Mouse (Mus musculus) intestine, embryonic 14.5 days (tissue): ENCODE results near the gene Cdh3. TPM values are rescaled to one million over a fixed set of nuclear protein-coding genes. Genes with fewer than 3 reads are reported as not detected.
A peak's percentile ranks its signal among the peaks of the same experiment; 100 is the strongest.
"Not testable (repeated sequence)": the region's sequence is repeated elsewhere in the genome, so short reads cannot be mapped to it uniquely, and the experiment has no call there.

Experiments
- ATAC-seq: fragments of 200-750 bp; cut with Nextera tagmentation; replicated peaks from 2 replicates; pipeline ENCODE4 v1.8.0; 2017; ENCODE audit warnings: low read depth, moderate number of reproducible peaks, moderate TSS enrichment, moderate library complexity; ENCODE audit not compliant: low FRiP score, low TSS enrichment
- DNase-seq: peaks from one replicate; pipeline ENCODE4 v3.0.0-alpha.2; 2018; ENCODE audit warnings: low spot score
- H3K27ac ChIP-seq: fragments of 300-500 bp; sonication (generic); 2 replicates; pipeline ENCODE4 v1.5.1; 2014; ENCODE audit warnings: low read depth, mild to moderate bottlenecking, control low read depth
- H3K27me3 ChIP-seq: fragments of 300-500 bp; sonication (generic); replicated peaks from 2 replicates; pipeline ENCODE4 v1.6.1; 2014; ENCODE audit warnings: low read length, control low read depth; ENCODE audit not compliant: control insufficient read depth, insufficient read depth
- H3K36me3 ChIP-seq: fragments of 300-500 bp; sonication (generic); 2 replicates; pipeline ENCODE4 v1.6.1; 2014; ENCODE audit warnings: low read length, control low read depth; ENCODE audit not compliant: control insufficient read depth, insufficient read depth
- H3K4me1 ChIP-seq: fragments of 300-500 bp; sonication (generic); replicated peaks from 2 replicates; pipeline ENCODE4 v1.6.1; 2014; ENCODE audit warnings: low read length, control low read depth, mixed read lengths; ENCODE audit not compliant: control insufficient read depth, insufficient read depth
- H3K4me2 ChIP-seq: fragments of 300-500 bp; sonication (generic); 2 replicates; pipeline ENCODE4 v1.6.1; 2014; ENCODE audit warnings: low read length
- H3K4me3 ChIP-seq: fragments of 300-500 bp; sonication (generic); 2 replicates; pipeline ENCODE4 v1.5.1; 2014; ENCODE audit warnings: low read depth, low read length, control low read depth, mixed read lengths
- H3K9ac ChIP-seq: fragments of 300-500 bp; sonication (generic); 2 replicates; pipeline ENCODE4 v1.6.1; 2014; ENCODE audit warnings: mild to moderate bottlenecking, low read length
- H3K9me3 ChIP-seq: fragments of 300-500 bp; sonication (generic); 2 replicates; pipeline ENCODE4 v1.6.1; 2016; ENCODE audit warnings: low read length, control low read depth; ENCODE audit not compliant: control insufficient read depth
- WGBS: fragments of 180-500 bp; shearing (Covaris S2); extraction: QIAGEN DNeasy Blood & Tissue Kit; methylation state at CpG from one replicate; pipeline ENCODE4 v1.1.7; 2014; 5-methylcytosine and 5-hydroxymethylcytosine counted together
- polyA plus RNA-seq: library from polyadenylated mRNA; unstranded; fragments of >200 nt; fragmentation: Nextera tagmentation; extraction: Ambion mirVana; gene quantifications from 2 replicates; pipeline ENCODE4 v1.2.1, GENCODE M21; 2014

Cdh3 gene
- polyA plus RNA-seq, 1 experiment from 2014 or later: 16.1 TPM

DNA sequence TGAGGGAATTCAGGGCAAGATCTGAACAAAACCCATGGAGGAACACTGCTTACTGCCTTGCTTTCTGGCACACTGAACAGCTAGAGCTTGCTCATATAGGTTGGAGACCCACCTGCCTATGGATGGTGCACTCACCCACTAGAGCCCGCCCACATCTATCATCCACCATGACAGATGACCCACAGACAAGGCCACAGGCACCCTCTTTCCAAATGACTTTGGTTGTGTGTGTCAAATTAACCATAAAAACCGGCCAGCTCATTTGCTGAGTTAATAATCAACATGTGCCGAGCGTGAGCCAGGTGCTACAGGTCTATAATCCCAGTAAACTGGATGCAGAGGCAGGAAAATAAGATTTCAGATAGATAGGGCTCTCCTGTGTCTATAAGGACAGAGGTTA lies 59.7 kb downstream of the Cdh3 start:
- peak; percentile 65; the same call in 1 of the 2 replicates for ATAC-seq
- WGBS: 65% methylated on average over 4 of the region's 4 CpGs

DNA sequence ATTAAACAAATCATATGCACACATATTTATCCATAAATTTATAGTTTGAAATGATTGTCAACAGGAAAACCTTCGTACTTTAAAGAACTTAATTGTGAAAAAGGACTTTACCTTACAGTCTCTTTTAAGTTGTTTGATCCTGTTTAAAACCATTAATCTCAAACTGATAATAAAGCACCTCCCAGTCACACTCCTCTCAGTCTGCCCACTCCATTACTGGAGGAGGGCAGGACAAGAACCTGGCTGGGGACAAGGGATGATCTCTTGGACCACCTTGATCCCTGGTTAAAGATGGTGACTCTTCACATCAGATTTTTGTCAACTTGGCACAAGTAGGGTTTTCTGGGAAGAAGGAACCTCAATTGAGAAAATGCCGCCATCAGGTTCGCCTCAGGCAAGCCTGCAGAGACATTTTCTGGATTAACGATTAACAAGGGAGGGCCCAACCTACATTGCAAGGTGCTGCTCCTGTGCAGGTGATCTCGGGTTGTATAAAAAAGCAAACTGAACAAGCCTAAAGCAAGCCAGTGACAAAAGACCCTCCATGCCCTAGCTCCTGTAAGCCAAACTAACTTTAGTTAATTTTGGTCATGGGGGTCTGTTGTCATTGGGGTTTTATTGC lies 61.0 kb downstream of the Cdh3 start:
- Histone ChIP-seq H3K9ac (no peak overlapping the region), H3K9me3 (no peaks in the 10 kb centered on the region), H3K27me3 (no peaks in the 10 kb centered on the region), H3K27ac (peak overlapping the region; percentile 69), H3K4me2 (no peak overlapping the region; the same call in 1 of the 2 replicates), H3K4me1 (0 out of 2 replicates have a peak, but pooled peaks cover 2% of the 10 kb centered on the region), H3K36me3 (no peaks in the 10 kb centered on the region), H3K4me3 (no peak overlapping the region)
- DNase-seq (peak; percentile 63), ATAC-seq (0 out of 2 replicates have a peak, but pooled peaks have one; percentile 63)
- WGBS: 65% methylated on average over 5 of the region's 5 CpGs

More for the DNA sequence above, 59.7 kb downstream of the Cdh3 start:
- DNase-seq: no peak
- H3K27me3 ChIP-seq: no peaks in the 10 kb centered on the region
- H3K36me3 ChIP-seq: no peaks in the 10 kb centered on the region
- no peak overlapping the region for H3K4me3 ChIP-seq
- no peak overlapping the region for H3K4me2 ChIP-seq
- H3K9me3 ChIP-seq: no peaks in the 10 kb centered on the region
- H3K9ac ChIP-seq: no peak overlapping the region
- H3K4me1 ChIP-seq: no peaks in the 10 kb centered on the region
- H3K27ac ChIP-seq: peak overlapping the region; percentile 55

DNA sequence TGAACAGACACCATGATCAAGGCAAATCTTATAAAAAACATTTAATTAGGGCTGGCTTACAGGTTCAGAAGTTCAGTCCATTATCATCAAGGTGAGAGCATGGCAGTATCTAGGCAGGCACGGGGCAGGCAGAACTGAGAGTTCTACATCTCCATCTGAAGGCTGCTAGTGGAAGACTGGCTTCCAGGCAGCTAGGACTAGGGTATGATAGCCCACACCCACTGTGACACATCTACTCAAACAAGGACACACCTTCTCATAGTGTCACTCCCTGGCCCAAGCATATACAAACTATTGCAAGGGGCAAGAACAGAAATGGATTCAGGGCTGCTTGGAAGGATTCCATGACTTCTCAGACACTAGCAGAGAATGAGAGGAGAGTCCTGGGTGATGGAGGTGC lies 61.5 kb downstream of the Cdh3 start:
- peak; percentile 41; the same call in 1 of the 2 replicates for ATAC-seq
- H3K27me3 ChIP-seq, H3K4me3 ChIP-seq, DNase-seq, H3K4me2 ChIP-seq, H3K9ac ChIP-seq, H3K9me3 ChIP-seq, H3K36me3 ChIP-seq, H3K4me1 ChIP-seq: not testable (repeated sequence)
- peak overlapping the region; percentile 43; the same call in 1 of the 2 replicates for H3K27ac ChIP-seq
- 61% methylated on average over 1 of the region's 1 CpGs for WGBS

DNA sequence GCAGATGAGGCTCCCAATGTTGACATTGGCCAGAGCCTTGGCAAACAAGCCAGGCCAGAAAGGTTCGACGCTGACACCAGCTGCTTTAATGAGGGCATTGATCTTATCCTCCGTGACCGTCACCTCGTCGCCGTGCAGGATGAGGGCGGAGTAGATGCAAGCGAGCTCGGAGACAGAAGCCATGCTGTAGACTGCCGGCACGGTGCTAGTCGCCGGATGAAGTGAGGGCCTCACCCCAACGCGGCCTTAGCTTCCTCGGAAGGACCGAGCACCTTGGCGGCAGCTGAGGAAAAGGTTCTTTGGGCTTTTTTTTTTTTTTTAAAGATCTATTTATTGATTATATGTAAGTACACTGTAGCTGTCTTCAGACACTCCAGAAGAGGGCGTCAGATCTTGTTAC lies 62.5 kb downstream of the Cdh3 start, which contains the start of gene Gm10073:
Gm10073 (minus strand) TSS at position 294 of the 400 bp plus-strand sequence.
- WGBS: 20% methylated on average over 19 of the region's 20 CpGs
- ATAC-seq, H3K4me3 ChIP-seq, H3K9me3 ChIP-seq, H3K4me2 ChIP-seq, H3K27me3 ChIP-seq, H3K9ac ChIP-seq, H3K36me3 ChIP-seq, DNase-seq: not testable (repeated sequence)
- Histone ChIP-seq H3K4me1 (peaks cover 10% of the 10 kb centered on the region), H3K27ac (0 out of 2 replicates have a peak within 1 kb of the TSS, but pooled peaks have one; percentile 43)

DNA sequence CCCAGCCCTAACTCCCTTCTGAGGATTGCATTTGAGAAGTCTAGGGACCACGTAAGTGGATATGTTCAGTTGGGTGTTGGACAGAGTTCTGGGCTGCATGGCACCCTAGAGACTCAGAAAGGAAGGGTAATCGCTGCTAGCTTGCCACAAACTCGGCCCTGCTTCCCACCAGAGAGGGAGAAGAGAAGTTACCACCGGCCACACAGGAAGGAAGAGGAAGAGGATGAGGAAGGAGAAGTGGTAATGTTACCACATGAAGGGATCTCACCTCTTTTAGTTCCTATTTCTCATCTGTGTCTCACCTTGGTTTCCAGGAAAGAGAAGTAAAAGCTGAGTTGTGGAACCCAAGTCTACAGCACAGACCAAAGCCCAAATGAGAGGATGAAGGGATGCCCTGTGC lies 63.6 kb downstream of the Cdh3 start:
- H3K36me3 ChIP-seq: no peaks in the 10 kb centered on the region
- DNase-seq: no peak
- H3K9me3 ChIP-seq: no peaks in the 10 kb centered on the region
- WGBS: 85% methylated on average over 4 of the region's 4 CpGs
- no peak overlapping the region for H3K27ac ChIP-seq
- H3K4me2 ChIP-seq: no peak overlapping the region
- peaks cover 10% of the 10 kb centered on the region for H3K4me1 ChIP-seq
- H3K9ac ChIP-seq: no peak overlapping the region
- no peak overlapping the region for H3K4me3 ChIP-seq
- H3K27me3 ChIP-seq: no peaks in the 10 kb centered on the region
- no peak for ATAC-seq

DNA sequence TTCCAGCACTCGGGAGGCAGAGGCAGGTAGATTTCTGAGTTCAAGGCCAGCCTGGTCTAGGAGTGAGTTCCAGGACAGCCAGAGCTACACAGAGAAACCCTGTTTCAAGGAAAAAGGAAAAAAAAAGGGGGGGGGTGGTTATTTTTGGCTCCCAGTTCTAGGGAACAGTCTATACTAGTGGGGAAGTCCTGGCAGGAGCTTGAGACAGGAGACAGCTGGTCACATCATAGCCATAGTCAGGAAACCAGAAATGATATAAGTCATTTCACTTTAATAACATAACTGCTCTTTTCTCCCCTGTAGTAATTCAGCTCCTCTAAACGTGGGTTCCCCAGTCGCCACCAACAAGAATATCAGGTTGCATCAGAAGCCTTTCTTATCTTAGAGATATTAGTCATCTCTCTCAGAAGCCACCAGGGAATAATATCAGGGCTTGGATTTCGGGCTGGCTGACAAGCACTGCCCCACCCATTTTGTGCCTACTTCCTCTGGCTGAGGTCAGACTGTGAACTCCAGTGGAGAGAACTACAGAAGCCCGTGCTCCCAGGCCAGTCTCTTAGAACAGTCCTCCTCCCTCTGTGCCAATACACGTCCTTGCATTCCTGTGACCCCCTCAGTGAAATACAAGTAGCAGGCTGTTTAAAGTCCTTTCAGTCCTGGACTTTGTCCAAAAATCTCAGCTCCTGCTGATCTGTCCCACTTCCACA lies 66.3 kb downstream of the Cdh3 start:
- Histone ChIP-seq H3K27ac (peak overlapping the region; percentile 43; the same call in 1 of the 2 replicates), H3K4me1 (peaks cover 10% of the 10 kb centered on the region), H3K9me3 (no peaks in the 10 kb centered on the region), H3K4me2 (no peak overlapping the region), H3K36me3 (no peaks in the 10 kb centered on the region), H3K4me3 (no peak overlapping the region), H3K27me3 (no peaks in the 10 kb centered on the region), H3K9ac (no peak overlapping the region)
- DNase-seq: no peak
- WGBS: 19% methylated on average over 6 of the region's 6 CpGs
- peak; percentile 38; the same call in 1 of the 2 replicates for ATAC-seq

DNA sequence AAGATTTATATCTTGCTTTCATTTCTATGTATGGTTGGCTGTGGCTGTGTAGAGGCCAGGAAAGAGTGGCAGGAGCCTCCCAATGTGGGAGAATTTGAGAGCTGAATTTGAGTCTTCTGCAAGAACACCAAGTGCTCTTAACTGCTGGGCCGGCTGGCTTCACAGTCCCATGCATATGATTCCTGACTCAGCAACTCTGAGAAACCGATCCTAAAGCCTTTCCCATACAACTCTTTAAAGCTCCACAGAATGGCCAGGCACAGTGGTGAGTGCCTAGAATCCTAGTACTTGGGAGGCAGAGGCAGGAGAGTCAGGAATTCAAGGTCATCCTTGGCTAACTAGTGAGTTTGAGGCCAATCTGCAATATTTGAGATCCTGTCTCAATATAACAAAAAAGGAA lies 68.8 kb downstream of the Cdh3 start:
- Histone ChIP-seq H3K9me3 (no peaks in the 10 kb centered on the region; the same call in 1 of the 2 replicates), H3K9ac (no peak overlapping the region), H3K4me3 (no peak overlapping the region), H3K4me2 (no peak overlapping the region), H3K36me3 (no peaks in the 10 kb centered on the region), H3K27me3 (no peaks in the 10 kb centered on the region), H3K27ac (no peak overlapping the region), H3K4me1 (peaks cover 10% of the 10 kb centered on the region)
- DNase-seq: no peak
- ATAC-seq: no peak
- WGBS: 71% methylated on average over 2 of the region's 2 CpGs

DNA sequence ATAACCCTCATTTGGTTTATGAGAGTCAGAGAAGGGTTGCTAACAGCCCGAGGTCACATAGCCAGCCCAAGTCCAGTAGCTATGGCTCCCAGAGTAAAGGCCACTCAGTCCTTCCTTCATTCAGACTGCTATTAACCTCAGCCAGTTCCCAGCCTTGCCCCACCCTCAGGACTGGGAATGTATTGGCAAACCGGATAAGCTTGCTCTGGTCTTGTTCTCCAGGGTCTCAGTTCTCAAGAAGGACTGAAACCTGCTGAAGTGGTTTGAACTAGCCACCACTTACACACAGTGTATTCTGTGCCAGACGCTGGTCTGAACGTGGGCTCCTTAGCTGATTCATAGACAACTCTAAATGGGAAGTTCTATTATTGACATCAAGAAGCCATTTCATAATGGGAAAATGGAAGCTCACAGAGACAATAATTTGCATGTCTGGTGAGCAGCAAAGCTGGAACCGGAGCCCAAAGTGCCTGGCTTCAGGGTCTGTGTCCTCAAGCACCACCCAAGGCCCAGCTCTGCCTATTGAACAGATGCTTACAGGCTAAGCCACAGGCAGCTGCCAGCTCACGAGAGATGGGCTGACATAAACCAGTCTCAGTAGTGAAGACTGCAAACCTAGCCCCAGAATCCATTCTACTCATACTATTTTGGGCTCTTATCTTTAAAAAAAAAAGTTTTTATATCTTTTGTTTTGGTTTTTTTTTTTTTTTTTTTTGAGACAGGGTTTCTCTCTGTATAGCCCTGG lies 70.8 kb downstream of the Cdh3 start:
- DNase-seq: no peak
- Histone ChIP-seq H3K9me3 (no peaks in the 10 kb centered on the region; the same call in 1 of the 2 replicates), H3K36me3 (no peaks in the 10 kb centered on the region), H3K4me1 (peaks cover 10% of the 10 kb centered on the region), H3K9ac (no peak overlapping the region), H3K4me2 (no peak overlapping the region), H3K4me3 (no peak overlapping the region), H3K27me3 (no peaks in the 10 kb centered on the region), H3K27ac (no peak overlapping the region)
- WGBS: 61% methylated on average over 6 of the region's 6 CpGs
- ATAC-seq: 0 out of 2 replicates have a peak, but pooled peaks have one; percentile 30
